Mouse (Mus musculus) midbrain, embryonic 11.5 days (tissue): Measurements from ENCODE around the gene 1700034I23Rik. TPM values are rescaled to one million over a fixed set of nuclear protein-coding genes. Genes with fewer than 3 reads are reported as not detected.
"Not testable (repeated sequence)": the region's sequence is repeated elsewhere in the genome, so short reads cannot be mapped to it uniquely, and the experiment has no call there.

ENCODE experiments used
- ATAC-seq: fragments of 200-750 bp; cut with Nextera tagmentation; 2 replicates; pipeline ENCODE4 v1.8.0; 2017; ENCODE audit warnings: moderate TSS enrichment, moderate library complexity; ENCODE audit not compliant: low FRiP score
- DNase-seq: peaks from one replicate; pipeline ENCODE4 v3.0.0; 2015; ENCODE audit warnings: low spot score; ENCODE audit errors: missing footprints
- H3K27ac ChIP-seq: fragments of 300-500 bp; sonication (generic); 2 replicates; pipeline ENCODE4 v1.5.1; 2014; ENCODE audit warnings: low read depth, low read length
- H3K27me3 ChIP-seq: fragments of 300-500 bp; sonication (generic); 2 replicates; pipeline ENCODE4 v1.6.1; 2014; ENCODE audit warnings: mild to moderate bottlenecking, low read length, moderate library complexity, mixed read lengths; ENCODE audit not compliant: control insufficient read depth, insufficient read depth
- H3K36me3 ChIP-seq: fragments of 300-500 bp; sonication (generic); 2 replicates; pipeline ENCODE4 v1.6.1; 2014; ENCODE audit warnings: mild to moderate bottlenecking, low read length, moderate library complexity, mixed read lengths; ENCODE audit not compliant: control insufficient read depth, insufficient read depth
- H3K4me1 ChIP-seq: fragments of 300-500 bp; sonication (generic); 2 replicates; pipeline ENCODE4 v1.6.1; 2014; ENCODE audit warnings: low read length; ENCODE audit not compliant: control insufficient read depth, insufficient read depth
- H3K4me2 ChIP-seq: fragments of 300-500 bp; sonication (generic); 2 replicates; pipeline ENCODE4 v1.6.1; 2014; ENCODE audit warnings: mild to moderate bottlenecking, moderate library complexity
- H3K4me3 ChIP-seq: fragments of 300-500 bp; sonication (generic); 2 replicates; pipeline ENCODE4 v1.5.1; 2014; ENCODE audit warnings: low read depth, low read length
- H3K9ac ChIP-seq: fragments of 300-500 bp; sonication (generic); 2 replicates; pipeline ENCODE4 v1.6.1; 2014; ENCODE audit warnings: low read length
- H3K9me3 ChIP-seq: fragments of 300-500 bp; sonication (generic); 2 replicates; pipeline ENCODE4 v1.6.1; 2016; ENCODE audit warnings: low read length; ENCODE audit not compliant: control insufficient read depth
- WGBS: fragments of 180-500 bp; shearing (Covaris S2); extraction: QIAGEN DNeasy Blood & Tissue Kit; methylation state at CpG from one replicate; pipeline ENCODE4 v1.1.7; 2014; 5-methylcytosine and 5-hydroxymethylcytosine counted together
- polyA plus RNA-seq: library from polyadenylated mRNA; unstranded; fragments of >200 nt; fragmentation: Nextera tagmentation; extraction: Ambion mirVana; gene quantifications from 2 replicates; pipeline ENCODE4 v1.2.1, GENCODE M21; 2014

Gene 1700034I23Rik
- polyA plus RNA-seq, 1 experiment from 2014 or later = 0.18 TPM

- not testable (repeated sequence) for H3K27me3 ChIP-seq, H3K27ac ChIP-seq, H3K36me3 ChIP-seq, H3K4me1 ChIP-seq, ATAC-seq, H3K9me3 ChIP-seq
- Histone ChIP-seq H3K4me3 (peak overlapping the region; percentile 46), H3K4me2 (peak overlapping the region; percentile 63), H3K9ac (peak overlapping the region; percentile 48; the same call in 1 of the 2 replicates)
- 0% methylated on average over 16 of the region's 24 CpGs for WGBS
- peak; percentile 88 for DNase-seq
Observed at GRCm38 (mm10) chr3:40894336-40894735, 8.0 kb downstream of the 1700034I23Rik start.

GRCm38 (mm10) chr3:40893816-40894258 lies 8.5 kb downstream of the 1700034I23Rik start:
- WGBS = under 1% methylated on average over 33 of the region's 38 CpGs
- DNase-seq (peak; percentile 99), ATAC-seq (peak; percentile 100)
- Histone ChIP-seq H3K4me2 (peak overlapping the region; percentile 43), H3K9ac (peak overlapping the region; percentile 64), H3K27ac (0 out of 2 replicates have a peak overlapping the region, but pooled peaks have one; percentile 35), H3K4me3 (peak overlapping the region; percentile 46)
- not testable (repeated sequence) for H3K36me3 ChIP-seq, H3K4me1 ChIP-seq, H3K9me3 ChIP-seq, H3K27me3 ChIP-seq

- H3K4me3 ChIP-seq, H3K9me3 ChIP-seq, H3K4me2 ChIP-seq, ATAC-seq, H3K4me1 ChIP-seq, DNase-seq, H3K27ac ChIP-seq, H3K9ac ChIP-seq, H3K27me3 ChIP-seq, H3K36me3 ChIP-seq: not testable (repeated sequence)
- 89% methylated on average over 3 of the region's 3 CpGs for WGBS
Observed at GRCm38 (mm10) chr3:40853123-40853738, 49.1 kb downstream of the 1700034I23Rik start.

Other genes with a start within 250 kb of the 1700034I23Rik start
- gene Slc25a31, start 193.7 kb downstream of the 1700034I23Rik start, polyA plus RNA-seq = 0.25 and 0.65 TPM in 2 replicates
- 68.3 and 77.0 TPM in 2 replicates for gene Hspa4l, start 158.0 kb downstream of the 1700034I23Rik start, polyA plus RNA-seq
- 63.6 and 72.8 TPM in 2 replicates for gene Plk4, start 102.5 kb downstream of the 1700034I23Rik start, polyA plus RNA-seq
- 6.6 and 9.5 TPM in 2 replicates for gene Mfsd8, start 55.7 kb downstream of the 1700034I23Rik start, polyA plus RNA-seq
- gene Abhd18, start 55.6 kb downstream of the 1700034I23Rik start, polyA plus RNA-seq = 4.1 and 5.4 TPM in 2 replicates
- gene Larp1b, start 47.3 kb upstream of the 1700034I23Rik start, polyA plus RNA-seq = 2.4 TPM in 2 replicates
- gene Pgrmc2, start 180.5 kb upstream of the 1700034I23Rik start, polyA plus RNA-seq = 27.6 and 27.7 TPM in 2 replicates